Mouse (Mus musculus) liver (tissue): ENCODE measurements at regions not wholly inside any gene's neighbourhood (a gene's known extent, or its start where the extent isn't known, plus 50 kb on each side); places are given as distances from the start of the nearest gene placed in this dataset.
A peak's percentile ranks its signal among the peaks of the same experiment; 100 is the strongest.

ENCODE experiments used
- DNase-seq: peaks from one replicate; pipeline ENCODE4 v3.0.0-alpha.2; 2020; ENCODE audit warnings: mixed read lengths

DNA sequence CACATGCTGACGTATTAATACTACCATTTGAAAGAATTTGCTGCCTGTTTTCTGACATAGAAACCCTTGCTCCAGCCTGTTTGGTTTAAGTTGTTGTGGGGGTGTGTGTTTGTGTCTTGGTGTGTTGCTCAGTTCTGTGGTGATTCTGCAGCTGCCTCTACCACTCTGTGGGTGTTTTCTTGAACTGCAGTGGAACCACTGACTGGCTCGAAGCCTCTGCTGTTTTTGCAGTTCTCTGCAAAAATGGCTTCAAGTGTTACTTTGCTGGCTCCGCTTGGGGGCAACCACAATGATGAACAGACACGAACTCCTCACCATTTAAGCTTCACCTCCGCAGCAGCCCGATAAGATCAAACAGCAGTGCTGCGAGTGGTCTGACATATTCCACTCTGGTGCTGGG, 274.6 kb downstream of the Ets1 start:
- no peak for DNase-seq

DNA sequence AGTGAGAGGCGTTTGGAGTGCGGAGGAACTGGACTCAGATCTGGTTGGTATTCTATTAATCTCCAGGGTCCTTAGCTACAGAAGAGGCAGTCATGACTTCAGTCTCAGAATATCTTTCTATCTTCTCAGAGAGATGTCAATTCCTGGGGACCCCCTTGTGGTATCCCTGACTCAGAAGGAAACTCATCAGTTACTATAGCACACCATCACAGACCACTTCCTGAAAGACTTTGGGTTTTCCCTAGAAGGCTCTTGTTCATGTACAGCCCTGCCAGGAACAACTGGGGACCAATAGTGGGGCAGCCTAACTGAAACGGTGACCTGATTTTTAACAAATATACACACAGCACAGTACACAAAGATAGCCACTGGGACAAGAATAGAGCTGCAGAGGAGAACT, 279.6 kb downstream of the Ets1 start:
- DNase-seq = no peak

DNA sequence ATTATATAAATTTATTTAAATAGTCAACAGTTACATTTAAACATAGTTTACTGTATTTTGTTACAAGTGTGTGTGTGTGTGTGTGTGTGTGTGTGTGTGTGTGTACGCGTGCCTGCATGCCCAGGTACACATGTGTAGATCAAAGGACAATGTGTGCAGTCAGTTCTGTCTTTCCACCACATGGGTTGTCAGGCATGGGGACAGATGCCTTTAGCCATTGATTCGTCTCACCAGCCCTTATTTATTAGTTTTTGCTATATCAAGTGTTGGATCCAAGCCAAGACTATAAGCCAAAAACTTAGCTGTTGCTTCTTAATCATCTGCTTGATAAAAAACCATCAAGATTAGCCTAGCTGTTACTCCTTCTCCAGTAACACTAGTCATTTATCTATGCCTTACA, 280.7 kb downstream of the Ets1 start:
- no peak for DNase-seq

DNA sequence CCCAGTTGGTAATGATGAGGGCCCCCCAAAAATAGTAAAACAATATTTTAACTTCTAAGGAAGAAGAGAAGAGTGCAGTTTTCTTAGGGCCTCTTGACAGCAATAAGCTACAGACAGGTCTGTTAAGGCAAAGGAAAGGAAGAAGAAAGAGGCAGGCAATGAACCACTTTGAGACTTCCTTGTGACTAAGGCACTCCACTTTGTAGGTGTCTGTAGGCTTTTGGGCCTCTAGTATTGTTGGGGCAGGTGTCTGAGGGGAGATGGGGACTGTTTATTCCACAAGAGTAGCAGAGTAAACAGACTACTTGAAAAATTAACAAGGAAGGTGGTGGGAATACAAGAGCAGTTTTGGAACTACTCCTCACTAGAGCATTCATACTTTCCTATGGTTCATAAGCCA, 287.9 kb downstream of the Ets1 start:
- no peak for DNase-seq

DNA sequence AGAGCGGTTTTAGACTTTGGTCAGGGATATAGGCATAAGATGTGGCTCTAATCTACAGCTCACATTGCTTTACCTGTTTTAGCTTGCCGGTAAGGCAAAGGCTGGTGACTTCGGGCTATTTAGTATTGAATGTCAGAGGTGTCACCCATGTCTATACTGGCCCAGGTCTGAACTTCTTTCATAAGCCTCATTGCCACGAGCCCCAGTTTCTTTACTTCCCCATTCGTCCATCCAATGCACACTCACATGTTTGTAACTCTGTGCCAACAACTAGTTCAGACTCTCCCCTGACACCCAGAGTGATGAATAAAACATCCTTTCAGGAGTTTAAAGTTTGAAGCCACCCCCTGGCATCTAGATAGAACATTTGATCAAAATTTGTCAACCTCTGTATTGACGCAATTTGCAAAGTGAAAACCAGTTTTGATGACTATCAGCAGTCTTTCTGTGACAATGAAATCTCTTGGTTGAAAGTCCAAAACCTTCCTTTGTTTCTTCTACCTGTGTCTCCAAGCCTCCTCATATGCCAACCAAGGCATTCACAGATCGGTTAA, 288.4 kb downstream of the Ets1 start:
- DNase-seq = no peak

DNA sequence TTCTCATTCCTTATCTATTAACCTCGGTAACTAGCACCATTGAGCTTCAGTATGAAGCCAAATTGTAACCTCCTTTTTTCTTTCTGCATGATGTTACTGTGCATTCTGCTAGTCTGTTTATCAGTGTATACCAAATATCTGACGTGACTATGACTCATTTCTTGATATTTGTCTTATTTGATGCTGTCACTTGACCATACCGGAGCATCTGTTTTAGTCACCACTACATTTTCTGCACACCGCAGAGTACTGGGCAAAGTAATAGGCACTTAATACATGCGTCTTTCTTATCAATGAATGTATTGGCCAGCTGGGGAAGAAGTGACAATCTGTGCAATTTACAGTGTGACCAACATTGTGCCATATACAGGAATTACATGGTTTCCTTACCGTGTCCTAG, 289.0 kb downstream of the Ets1 start:
- DNase-seq = no peak

DNA sequence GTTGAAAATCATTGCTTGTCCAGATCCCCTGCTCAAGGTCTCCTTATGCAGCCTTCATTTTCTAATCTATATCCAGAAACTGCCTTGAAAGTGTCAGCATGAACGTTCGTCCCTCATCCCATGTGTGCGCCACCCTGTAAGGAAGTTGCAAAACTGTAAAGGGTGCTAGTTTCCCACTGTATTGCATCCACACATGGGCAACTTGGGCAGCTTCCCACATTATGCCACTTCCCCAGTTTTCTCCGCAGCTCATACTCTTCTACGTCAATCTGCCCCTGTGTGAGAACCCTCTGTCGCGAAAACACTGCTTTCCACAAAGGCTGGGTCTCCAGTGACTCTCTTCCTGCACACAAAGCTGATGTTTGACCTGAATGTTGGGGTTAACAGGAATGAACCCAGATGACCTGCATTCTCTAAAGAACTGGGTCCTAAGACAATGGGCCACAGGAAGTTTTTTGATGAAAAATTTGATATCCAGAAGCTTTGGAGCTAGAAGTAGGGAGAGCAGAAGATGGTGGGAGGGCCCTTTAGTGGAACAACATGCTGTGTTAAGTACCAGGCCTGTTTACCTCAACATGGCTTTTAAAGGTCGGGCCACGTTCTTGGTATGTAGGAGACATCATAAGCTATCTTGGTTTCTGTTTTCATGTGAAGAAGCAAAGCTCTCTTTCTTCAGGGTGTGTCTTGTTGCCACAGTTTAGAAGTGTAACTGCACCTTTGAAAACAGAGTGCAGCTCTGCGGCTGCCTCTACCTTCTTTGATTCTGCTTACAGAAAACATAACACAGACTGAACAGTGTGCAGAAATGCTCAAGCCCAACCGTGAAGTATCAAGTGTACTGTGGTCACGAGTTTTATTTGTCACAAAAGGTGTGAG, 289.9 kb downstream of the Ets1 start:
- no peak for DNase-seq

DNA sequence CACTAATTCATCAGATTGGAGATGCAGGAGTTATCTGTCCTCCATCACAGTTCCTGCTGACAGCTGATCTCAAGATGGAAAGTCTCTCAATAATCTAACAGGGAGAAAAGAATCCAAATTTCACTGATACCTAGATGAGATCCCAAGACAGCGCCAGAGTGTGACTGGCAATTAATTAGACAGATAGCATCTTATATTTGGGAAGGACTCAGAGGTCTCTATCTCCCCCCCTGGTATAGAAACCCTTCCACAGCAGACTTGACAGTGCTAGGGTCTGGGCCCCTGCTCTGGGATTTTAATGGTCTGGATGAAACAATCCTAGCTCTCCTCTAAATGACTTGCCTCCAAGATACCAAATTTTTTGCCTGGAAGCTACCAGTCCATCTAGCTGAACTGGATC, 291.6 kb downstream of the Ets1 start:
- DNase-seq = no peak

DNA sequence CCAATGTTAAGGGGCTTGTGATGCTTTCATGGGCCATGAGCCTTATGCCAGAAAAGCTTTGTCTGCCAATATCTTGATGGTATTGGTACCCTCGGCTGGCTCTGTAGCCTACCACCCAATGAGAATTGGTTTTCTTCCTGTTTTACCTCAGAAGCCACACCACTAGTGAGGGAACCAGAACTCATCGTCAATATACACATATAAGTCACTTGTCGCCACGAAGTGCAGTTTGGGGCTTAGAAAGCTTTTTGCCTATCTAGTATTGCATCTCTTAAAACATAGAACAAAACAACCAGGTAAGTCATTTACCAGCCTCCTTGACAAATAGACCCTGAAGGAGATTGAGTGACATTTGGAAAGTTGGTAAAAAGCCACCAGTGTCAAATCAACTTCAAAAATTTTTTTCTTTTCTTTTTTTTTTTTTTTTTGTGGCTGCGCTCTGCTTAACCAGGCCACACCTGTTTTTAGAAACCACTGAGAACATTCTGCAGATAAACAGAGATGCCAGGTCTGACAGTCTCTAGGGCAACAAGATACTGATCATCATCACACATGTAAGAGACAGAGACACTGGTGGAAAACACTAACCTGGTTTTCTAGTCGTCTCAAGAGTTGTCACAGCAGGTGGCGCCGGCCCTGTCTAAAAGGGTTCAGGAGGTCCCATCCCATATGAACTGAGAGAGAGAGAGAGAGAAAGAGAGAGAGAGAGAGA, 292.4 kb downstream of the Ets1 start:
- no peak for DNase-seq

DNA sequence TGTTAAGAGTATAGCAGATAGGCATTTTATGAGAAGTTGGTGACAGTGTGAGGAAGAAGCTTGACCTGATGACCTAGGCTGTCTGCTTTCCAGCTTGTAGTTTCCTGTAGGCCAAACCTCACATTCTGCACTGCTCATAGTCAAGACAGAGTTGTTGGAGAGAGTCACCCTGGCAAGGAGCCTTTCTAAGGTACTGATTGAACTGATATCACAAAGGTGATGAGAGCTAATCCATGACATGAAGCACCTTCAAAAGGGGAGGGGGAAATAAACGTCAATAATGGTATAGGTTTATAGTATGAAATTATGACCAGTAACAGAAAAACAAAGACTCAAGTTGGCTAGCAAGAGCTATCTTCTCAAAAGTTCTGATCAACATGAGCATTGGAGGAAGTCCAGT, 293.3 kb downstream of the Ets1 start:
- no peak for DNase-seq

DNA sequence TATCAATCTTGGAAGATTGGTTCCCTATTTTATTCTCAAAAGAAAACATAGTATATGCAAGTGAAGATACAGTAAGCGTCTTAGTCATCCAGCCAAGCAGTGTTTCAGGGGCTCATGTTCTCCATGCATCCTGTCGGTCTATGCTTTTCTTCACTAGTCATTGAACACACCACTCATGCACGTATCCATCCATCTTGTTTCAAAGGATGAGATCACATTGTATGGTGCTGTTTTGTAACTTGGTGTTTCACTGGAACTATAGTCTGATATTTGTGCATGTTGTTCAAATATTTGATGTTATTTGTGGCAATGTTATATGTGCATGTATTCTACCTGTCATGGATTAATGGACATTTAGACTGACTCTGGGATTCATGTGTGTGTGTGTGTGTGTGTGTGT, 293.8 kb downstream of the Ets1 start:
- no peak for DNase-seq

DNA sequence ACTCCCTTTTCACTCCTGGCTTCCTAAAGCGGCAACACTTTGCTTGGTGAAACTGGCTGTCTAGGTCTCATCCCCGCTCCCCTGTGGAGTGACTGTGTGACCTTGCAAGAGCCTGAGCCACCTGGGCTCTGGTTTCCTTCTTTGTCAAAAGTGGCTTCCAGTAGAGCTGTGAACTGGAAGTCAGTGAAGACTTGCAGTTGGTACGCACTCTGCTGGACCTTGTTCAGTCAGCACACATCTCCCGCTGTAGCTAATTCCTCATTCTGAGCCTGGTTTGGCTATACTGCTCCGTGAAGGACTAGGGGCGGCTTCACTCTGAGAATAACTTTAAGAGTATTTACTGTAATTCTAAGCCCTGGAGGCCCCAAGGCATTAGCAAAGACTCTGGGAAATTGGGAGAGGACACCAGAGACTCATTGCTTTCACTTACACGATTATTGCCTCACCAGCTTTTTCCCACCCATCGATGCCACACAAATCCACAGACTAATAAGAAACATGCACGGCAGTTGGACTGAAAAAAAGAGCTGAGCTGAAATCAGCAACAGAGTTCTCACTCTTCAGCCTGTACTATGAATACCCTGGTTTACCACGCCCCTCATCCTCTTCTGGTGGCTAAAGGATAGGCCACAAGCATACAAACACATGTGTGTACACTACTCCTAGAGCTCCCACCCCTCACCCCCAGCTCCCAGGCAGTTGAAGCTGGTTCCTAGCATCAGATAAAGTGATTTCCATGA, 295.4 kb downstream of the Ets1 start:
- no peak for DNase-seq

DNA sequence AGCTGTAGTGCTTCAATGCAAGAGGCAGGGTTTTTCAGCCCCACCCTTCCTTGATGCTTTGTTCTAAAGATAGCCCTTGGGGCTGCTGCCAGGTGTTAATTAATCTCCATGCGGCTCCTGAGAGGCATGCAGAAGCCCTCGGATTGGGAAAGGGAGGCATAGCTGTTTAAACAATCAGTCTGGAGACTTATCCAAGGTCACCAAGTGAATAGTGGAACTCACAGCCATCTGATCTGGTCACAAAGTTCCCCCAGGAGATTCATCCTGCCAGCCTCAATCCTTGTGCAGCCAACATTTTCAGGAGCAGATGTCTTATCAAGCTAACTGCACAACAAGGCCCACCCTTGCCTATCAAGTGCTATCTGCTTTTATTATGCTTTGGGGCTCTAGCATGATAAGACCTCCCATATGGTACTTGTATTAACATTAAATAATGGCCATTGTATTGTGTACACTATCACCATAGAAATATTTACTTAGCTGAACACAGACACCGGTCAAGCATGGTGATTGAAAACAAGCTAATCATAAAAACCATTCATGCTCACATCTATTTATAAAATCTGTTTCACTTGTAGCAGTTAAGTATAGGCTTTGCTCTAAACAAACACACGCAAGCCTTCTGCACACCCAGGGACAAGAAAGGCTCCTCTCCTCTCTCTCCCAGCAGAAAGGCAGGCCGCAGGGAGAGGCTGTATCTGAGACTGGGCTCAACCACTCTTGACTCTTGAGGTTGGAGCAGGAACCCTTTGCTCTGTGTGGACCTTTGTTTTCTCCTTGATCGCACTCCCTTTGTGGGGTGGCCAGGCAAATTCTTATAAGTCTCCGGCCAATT, 297.4 kb downstream of the Ets1 start:
- no peak for DNase-seq

DNA sequence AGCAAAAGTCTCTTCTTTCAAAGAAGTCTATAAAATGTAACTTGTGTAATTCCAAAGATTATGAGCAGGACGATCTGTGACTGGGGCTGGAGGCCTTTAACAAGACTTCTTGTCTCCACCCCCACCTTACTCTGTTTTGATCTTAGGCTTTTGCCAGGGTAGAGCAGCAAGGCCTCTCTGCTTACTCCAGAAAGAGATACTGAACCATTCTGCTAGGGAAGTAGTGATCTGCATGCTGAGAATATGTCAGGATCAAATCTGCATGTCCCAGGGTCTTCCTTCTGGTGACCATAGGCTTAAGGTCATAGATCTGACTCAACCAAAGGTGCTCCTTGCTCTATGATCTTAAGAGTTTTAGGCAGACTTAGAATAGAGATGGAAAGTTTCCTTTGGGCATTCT, 298.4 kb downstream of the Ets1 start:
- DNase-seq = no peak

DNA sequence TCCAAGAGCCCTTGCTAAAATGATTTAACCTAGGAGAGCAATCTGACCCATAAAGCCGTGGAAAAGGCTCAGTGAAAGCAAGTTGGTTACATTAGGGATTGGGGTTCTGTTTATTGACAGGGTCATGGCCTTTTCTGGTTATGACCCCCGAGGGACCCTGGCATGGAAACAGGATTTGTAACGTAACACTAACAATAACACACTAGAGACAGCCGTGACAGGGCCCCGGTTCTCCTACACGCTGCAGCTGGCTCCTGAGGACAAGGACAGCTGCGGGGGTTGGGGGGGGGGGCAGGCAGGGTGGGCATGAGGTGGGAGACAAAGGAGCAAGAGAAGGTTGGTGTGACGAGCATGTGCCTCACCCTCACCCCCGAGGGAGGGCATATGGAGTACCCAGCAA, 300.4 kb downstream of the Ets1 start:
- DNase-seq = no peak

DNA sequence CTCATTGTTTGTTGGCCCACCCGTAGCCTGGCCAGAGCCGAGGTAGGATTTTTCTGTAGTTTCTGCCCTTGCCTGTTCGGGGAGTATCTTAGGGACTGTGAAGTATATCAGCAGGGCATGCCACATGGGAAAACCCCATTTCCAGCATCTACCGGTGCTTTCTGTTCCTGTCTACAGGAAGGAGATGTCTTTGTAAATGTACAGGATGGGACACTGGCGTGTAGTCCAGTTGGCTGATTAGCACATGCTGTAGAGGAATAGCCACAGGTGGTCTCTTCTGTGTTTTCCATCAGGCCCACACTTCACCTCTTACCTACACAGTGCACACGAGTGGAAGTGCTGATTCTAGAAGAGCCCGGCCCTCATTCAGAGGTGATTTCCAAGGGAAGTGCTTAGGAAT, 301.4 kb downstream of the Ets1 start:
- DNase-seq = no peak

DNA sequence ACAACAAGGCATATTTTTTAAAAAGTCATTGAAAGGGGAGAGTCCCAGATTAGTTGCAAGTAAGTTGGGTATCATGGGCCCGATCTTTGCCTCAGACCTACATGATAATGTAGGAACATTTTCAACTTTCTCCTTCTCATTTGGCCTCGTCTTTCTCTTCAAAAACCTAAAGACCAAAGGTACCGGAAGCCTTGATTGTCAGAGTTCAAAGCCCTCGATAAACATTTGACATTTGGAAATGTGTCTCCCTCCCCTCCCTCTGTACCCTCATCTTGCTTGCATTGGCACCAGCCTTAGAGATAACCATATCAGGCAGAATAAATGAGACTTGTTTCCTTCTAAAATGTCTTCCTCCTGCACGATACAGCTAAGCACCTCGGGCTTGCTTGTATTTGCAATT, 302.8 kb downstream of the Ets1 start:
- no peak for DNase-seq

DNA sequence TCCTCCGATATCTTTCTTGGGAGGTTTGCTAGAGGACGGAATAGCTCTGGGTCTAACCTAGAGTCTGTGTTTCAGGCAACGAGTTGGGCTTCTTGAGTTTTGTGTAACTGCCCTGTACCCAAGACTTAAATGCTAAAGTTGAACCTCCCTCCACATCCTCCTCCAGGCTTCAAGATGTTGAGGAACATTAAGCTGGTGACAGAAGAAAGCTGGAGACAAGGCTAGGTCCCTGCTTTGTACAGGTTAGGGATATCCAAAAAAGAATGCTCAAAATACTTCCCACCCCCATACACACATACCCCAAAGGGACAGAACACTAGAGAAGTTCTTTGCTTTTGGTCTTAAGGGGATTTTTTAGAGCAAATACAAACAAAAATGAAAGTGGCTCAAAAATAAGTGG, 303.6 kb downstream of the Ets1 start:
- DNase-seq = no peak

DNA sequence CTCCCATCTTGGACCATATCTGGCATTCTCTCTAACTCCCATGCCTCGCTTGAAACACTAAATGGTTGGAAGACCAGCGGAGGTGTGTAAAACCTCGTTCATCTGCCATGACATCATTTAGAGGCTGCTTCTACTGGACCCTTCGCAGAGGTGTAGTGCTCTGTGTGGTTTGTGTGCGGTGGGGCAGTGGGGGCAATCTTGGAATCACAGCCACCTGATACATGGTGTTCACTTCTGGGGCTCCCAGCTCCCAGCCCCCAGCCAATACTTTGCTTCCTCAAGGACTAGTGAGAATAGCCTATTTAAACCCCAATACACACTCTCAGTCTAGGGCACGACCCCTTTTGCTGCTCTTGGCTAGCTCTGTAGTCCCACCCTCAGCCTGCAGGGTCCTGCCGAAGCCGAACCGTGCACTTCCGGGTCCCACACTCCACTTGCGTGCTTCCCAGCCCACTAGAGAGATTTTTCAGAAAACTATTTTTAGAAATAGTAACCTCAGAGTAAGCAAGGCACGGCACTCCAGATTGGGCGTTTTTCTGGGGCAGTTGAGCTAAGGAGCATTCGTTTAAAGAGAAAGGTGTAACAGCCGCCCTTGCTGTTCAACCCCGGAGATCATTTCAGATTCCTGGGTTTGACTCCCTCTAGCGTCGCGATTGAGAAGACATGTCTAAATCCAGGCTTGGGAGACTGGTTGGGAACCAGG, 304.2 kb downstream of the Ets1 start:
- peak; percentile 65 for DNase-seq

DNA sequence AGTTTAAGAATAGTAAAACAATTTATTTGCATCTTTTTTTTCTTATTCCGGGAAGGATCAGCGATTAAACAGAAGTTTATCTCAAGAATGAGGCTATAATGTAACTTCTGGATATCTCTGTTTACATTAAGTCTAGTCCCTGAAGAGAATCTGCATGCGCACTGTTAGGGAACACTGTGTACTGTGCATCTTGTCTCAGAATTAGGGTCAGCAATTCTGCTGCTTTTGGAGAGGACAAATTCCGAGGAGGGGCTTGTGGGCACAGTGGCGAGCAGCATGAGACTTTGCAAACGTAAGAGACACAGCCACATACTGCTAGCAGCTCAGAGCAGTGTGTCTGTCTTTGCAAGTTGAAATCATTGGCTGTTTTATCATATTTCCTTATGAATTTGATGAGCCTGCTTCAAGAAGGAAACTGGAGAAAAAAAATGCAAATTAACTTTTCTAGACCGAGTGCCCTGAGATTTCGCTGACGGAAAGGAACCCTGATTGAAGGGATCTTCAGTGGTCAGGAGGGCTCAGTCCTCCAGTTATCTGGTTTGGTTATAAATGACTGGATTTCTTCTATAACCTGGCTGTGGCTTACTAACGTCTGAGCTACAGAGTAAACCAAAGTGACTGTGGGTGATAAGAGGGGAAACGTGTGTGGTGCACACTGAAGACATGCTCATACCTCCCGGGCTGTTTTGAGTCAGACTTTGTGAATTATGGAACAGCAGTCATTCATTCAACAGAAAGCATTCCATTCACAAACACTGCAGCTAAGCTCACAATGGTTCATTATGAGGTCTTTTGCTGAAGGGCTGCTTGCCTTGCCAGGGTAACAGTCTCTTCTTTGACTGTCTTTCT, 305.1 kb downstream of the Ets1 start:
- DNase-seq = no peak

DNA sequence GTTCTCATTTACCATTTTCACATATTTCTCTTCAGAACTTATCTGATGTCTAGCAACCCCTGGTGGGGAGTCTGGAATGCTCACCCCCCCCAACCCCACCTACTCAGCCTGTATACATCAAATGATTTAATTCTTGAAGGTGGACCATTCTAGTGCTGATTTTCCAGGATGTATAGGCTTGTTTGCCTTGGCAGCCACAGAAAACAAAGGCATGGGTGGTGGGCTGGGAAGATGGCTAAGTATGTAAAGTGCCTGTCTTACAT, 305.7 kb downstream of the Ets1 start:
- DNase-seq = no peak
